Mouse (Mus musculus): ENCODE results near the gene Josd1.

Gene Josd1

DNA sequence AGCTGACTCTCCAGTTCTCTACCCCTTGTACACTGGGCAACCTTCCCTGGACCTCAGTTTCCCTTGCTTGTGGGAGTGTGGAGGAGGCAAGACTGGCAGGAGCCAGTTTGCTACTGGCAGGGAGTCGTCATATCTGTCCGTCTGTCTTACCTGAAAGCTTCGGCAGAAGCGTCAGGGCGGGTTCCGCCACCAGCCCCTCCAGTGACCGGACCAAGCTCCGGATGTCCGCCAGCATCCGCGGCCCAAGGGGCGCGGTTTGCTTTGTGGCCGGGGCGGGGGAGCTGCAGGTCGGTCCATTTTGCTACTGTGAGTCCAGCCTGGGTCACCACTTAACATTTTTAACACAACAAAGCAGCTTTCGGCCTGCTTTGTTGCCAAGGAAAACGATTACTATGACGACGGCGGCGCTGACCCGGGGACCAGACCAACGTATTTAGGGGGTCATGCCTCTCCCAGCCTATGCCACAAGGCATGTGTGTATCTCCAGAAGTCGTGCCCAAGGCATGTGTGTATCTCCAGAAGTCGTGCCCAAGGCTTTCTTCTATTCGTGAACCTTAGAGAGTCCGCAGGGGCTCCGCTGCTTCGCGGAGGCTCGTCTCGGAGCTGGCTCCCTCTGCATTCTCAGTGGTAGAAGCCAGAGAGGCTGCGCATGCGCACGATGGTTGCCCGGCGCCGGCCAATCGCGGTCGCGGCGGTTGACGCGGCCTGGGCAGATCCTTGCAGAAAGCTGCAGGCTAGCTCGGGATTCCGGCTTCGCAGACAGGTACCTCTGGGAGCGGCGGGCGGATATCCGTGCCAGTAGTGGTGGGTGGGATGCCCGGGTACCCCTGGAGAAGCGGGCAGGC, 29.0 kb downstream of the Josd1 start, which contains the start of the genes Fam227a and Cby1:
Gene Fam227a, minus strand, starts transcription at position 426 of the 845 bp plus-strand sequence.
Gene Cby1, plus strand, starts transcription at position 669 of the 845 bp plus-strand sequence.
- peak; percentile 97 for DNase-seq (ENCODE audit: low read depth, low spot score)

DNA sequence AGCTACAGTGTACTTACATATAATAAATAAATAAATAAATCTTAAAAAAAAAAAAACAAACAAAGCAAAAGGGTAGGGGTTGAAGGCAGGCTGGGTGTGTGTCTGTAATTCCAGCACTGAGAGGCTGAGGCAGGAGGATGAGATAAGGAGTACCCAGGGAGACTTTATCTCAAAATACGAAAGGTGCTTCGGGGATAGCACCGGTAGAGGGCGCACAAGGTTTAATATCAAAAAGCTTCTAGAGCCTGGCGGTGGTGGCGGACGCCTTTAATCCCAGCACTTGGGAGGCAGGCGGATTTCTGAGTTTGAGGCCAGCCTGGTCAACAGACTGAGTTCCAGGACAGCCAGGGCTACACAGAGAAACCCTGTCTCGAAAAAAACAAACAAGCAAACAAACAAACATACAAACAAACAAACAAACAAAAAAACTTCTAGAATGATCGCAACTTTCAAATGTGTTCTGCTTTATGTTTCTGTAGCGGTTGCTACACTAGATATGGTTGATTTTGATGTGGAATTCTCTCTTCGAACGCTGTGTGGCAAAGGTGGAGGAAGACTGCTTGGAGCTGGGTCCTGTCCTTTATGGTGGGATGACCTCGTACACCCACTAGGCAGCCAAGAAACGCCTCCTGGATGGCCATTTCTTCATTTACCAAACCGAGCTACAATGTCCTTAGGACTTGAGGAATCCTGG, 29.7 kb downstream of the Josd1 start:
- peak; percentile 93 for DNase-seq (ENCODE audit: low read depth, low spot score)

DNA sequence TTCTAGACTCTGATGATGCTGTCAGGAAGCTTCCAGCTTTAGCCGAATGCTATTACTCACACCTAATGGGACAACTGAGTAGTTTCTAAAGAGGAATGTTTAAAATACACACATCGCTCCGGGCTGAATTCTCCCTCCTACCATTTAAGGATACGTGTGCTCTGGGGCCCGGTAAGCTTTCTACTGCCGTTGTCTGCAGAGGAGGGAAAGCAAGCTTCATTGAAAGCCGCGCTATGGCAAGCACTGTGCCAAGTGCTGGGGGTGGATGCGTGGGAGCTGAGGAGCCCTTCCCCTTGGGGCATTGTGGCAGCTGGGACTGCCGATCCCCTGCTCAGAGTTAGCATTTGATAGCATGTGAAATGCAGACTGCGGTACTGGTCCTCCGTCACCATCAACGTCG, 31.3 kb downstream of the Josd1 start:
- DNase-seq (ENCODE audit: low read depth, low spot score), result no peak

DNA sequence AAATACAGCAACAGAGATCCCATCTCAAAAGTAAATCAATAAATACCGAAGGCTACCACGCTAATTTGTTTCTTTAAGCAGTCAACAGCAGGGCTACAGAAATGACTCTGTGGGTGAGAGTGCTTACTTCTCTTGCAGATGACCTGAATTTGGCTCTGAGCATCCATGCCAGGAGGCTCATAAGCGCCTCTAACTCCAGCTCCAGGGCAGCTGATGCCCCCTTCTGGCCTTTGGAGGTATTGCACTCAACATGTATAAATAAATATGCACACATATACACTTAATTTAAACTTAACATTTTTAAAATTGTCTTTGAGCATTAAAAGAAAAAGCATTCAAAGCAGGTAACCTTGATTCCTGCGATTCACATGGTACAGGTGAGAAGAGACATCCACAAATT, 36.2 kb downstream of the Josd1 start:
- DNase-seq (ENCODE audit: low read depth, low spot score), result peak; percentile 82

DNA sequence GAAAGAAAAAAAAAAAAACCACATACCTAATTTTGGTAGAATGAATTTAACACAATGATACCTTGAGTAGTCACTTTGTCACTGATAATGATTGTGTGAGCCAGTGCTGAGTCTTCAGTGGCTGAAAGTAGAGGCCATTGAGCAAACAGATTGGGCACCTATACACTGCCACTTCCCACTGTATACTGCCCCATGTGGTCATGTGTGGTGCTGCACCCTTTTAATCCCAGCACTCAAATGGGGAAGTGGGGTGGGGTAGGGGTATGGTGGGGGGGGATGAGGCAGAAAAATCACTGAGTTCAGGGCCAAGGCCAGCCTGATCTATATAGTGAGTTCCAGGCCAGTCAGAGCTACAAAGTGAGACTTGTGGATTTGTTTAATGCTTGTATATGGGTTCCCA, 37.1 kb downstream of the Josd1 start:
- DNase-seq (ENCODE audit: low read depth, low spot score), result peak; percentile 83

DNA sequence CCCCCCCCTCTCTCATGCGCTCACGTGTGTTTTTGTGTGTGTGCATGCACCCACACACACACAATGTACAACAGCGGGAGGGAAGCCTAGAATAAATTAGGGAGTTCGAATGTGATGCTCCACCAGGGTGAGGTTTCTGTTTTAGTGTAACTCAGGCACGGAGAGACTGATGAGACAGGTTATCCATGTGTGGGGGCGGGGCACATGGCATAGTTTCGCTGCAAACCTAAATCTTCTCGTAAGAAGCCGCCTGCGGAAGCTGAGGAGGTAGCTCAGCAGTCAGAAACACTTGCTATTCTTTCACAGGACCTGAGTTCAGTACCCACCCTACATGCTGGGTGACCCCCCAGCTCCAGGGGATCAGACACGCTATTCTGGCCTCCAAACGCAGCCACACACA, 39.6 kb downstream of the Josd1 start:
- no peak for DNase-seq (ENCODE audit: low read depth, low spot score)

DNA sequence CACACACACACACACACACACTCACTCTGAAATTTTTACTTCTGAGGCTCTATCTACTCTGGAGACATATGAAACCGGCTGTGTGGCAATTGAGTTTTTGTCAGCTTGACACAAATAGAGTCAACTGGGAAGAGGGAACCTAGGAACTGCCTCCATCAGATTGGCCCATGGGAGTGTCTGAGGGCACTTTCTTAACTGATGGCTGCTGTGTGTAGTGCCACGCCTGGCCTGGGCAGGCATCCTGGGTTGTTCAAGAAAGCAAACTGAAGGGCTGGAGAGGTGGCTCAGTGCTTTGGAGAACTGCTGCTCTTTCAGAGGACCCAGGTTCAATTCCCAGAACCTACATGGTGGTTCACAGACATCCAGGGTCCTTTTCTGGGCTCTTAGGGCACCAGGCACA, 42.2 kb downstream of the Josd1 start:
- no peak for DNase-seq (ENCODE audit: low read depth, low spot score)

DNA sequence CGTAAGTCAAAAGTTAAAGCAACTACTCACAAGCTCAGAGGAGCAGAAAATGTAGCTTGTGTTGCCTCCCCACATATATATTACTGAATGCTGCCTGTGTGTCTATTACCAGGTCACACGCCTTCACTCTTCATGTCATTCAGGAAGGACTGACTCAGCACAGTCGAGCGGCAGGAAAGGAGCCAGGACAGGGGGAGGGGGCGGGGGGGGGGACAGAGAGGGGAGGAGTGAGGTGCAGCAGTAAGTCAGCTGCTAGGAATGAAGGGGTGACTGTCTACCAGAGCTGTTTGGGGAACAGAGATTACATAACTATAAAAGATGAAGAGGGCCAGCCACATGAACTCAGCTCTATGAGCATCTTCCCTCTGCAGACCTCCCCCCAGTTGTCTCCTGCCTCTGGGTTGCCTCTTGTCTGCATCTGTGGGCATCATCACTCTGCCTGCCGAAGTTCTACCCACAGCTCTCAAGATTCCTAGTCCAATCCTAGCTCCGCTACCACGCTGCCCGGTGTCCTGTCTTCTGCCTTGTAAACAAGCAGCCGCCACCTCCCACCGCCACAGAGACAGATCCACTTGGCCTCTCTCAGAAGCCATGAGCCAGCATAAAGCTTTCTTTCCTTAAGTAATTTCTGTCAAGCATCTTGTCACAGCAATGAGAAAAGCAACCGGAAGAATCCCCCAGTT, 46.4 kb downstream of the Josd1 start:
- DNase-seq (ENCODE audit: low read depth, low spot score), result no peak

DNA sequence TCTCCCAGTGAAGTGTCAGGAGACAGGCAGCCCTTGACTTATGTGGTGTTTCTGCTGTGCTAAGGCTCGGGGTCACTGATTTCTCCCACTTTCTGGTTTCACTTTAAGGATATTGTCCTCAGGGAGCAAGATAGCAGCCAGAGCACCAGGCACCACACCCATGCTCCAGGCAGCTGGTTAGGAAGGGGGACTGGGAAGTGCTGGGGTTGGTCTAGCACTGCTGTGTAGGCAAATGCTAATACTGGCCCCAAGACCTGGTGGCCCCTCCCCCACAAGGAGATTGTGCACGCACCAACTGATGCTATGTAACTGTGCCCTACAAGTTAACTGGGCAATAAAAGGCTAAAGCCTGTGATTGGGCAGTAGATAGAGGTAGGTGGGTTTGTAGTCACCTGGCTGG, 57.2 kb downstream of the Josd1 start:
- DNase-seq (ENCODE audit: low read depth, low spot score), result peak; percentile 63

All from ZHBTc4 (cell line).